ENCODE assay signal across 8 mouse cellular contexts in genomic region chr7:127260309-127261111, GRCm38 (mm10). TPM values are rescaled to one million over a fixed set of nuclear protein-coding genes. Genes with fewer than 3 reads are reported as not detected.
DNase-seq lines count a peak whose midpoint lies in the region; ATAC-seq lines count a peak whose summit lies in the region.

TSS of gene Dctpp1 (minus strand) at chr7:127260709.

- H3K4me1 ChIP-seq in hindbrain, embryonic 15.5 days (replicated peaks), result peaks cover 19% of the 10 kb centered on the region

- peak within 1 kb of the TSS; percentile 89 for H3K4me2 ChIP-seq in hindbrain, embryonic 15.5 days

- H3K27ac ChIP-seq in hindbrain, embryonic 15.5 days (replicated peaks), result peak within 1 kb of the TSS; percentile 39; the same call in 1 of the 2 replicates

- ATAC-seq in hindbrain, embryonic 15.5 days (ENCODE audit: low FRiP score, low read depth), result peak; percentile 98

- peak; percentile 97 for DNase-seq in T-cell, adult 2 months (ENCODE audit: low spot score)
- DNase-seq in cerebellum, postnatal 36 days, result peak; percentile 97 to 98
- DNase-seq in frontal cortex, postnatal 36 days (ENCODE audit: low spot score in 2 of 2), result peak; percentile 96 to 99
- DNase-seq in left cerebral cortex, adult 11 months (ENCODE audit: low spot score), result peak; percentile 99
- peak; percentile 97 to 99 for DNase-seq in lung, postnatal 4 days
- DNase-seq in retina, postnatal 7 days (ENCODE audit: low read depth, low spot score), result peak; percentile 94
- DNase-seq in urinary bladder, adult 2 months (ENCODE audit: low spot score), result peak; percentile 87

- under 1% methylated on average over 50 of the region's 50 CpGs for WGBS in hindbrain, embryonic 15.5 days

- no peaks in the 10 kb centered on the region for H3K36me3 ChIP-seq in hindbrain, embryonic 15.5 days

- H3K9me3 ChIP-seq in hindbrain, embryonic 15.5 days, result no peaks in the 10 kb centered on the region

- peak within 1 kb of the TSS; percentile 75 for H3K4me3 ChIP-seq in hindbrain, embryonic 15.5 days

- H3K27me3 ChIP-seq in hindbrain, embryonic 15.5 days, result no peaks in the 10 kb centered on the region

- H3K9ac ChIP-seq in hindbrain, embryonic 15.5 days, result peak within 1 kb of the TSS; percentile 75

RNA-seq across cellular contexts. Expression of gene Dctpp1, which starts in this region (rescaled TPM):
- 122 TPM in 2 replicates for polyA plus RNA-seq in hindbrain, embryonic 15.5 days (2015; fragmentation: Nextera tagmentation; extraction: Ambion mirVana)
- 19.2 and 24.9 TPM in 2 replicates for polyA plus RNA-seq in urinary bladder, adult 2 months (2012; rRNA removed)

Comparison
In these comparisons a context has a peak if more than half of its experiments do, and no peak if none do; other contexts are left out.
1. Peak in every context shown above with its lines: DNase-seq, ATAC-seq, H3K4me3 ChIP-seq and H3K27ac ChIP-seq.